Comparison of ENCODE assay signal across 28 mouse cellular contexts in the genomic region with DNA sequence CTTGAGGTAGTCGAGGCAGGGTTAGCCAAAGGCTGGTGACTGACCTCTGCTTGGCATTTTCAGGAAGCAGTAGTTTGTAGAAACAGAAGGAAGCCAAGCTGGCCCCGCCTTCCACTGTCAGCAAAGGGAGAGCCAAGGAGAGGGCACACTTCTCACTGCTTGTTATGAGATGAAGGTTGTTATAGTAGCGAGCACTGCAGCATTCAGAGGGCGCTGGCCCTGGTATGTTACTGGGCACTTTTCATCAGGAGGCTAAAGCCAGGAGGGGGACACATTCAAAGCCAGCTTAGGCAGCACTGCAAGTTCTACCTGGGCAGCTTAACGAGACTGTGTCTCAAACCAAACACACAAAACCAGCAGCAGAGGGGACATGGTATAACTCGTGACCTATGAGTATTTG. TPM values are rescaled to one million over a fixed set of nuclear protein-coding genes. Genes with fewer than 3 reads are reported as not detected.
"Had no signal": no experiment of that assay in that cellular context is flagged by ENCODE, and none has a peak within 500 bp of the region (broad histone marks: within the 10 kb centered on the region; RNA-seq: fewer than 3 reads in every experiment).

No protein-coding gene starts in this region.

- H3K27ac ChIP-seq: gastrocnemius, adult 2 months; heart, adult 2 months; heart, embryonic 13.5 days; heart, embryonic 15.5 days; hindbrain, embryonic 10.5 days; hindbrain, embryonic 12.5 days; hindbrain, embryonic 14.5 days; intestine, embryonic 15.5 days; kidney, postnatal 0 days; layer of hippocampus, adult 2 months; limb, embryonic 13.5 days; limb, embryonic 15.5 days; liver, embryonic 12.5 days; liver, embryonic 14.5 days had no signal

- DNase-seq: gastrocnemius, adult 2 months; gastrocnemius, postnatal 10 days; gastrocnemius, postnatal 25 days; heart, adult 2 months; heart, postnatal 14 days; heart, postnatal 4 days; kidney, adult 8-10 months; kidney, postnatal 25 days; kidney, postnatal 4 days; layer of hippocampus, postnatal 36 days; left cerebral cortex, postnatal 4 days had no signal

- H3K4me1 ChIP-seq: hindbrain, embryonic 12.5 days; limb, embryonic 13.5 days; limb, embryonic 15.5 days; liver, embryonic 12.5 days had no signal

- H3K9me3 ChIP-seq: heart, embryonic 13.5 days; heart, embryonic 15.5 days; hindbrain, embryonic 10.5 days; hindbrain, embryonic 12.5 days; intestine, embryonic 15.5 days; limb, embryonic 13.5 days; limb, embryonic 15.5 days; liver, embryonic 12.5 days had no signal

- ATAC-seq: hindbrain, embryonic 16.5 days; inflammation-experienced regulatory T-cells, adult 6 months; intestine, embryonic 15.5 days; liver, embryonic 12.5 days had no signal

- H3K27me3 ChIP-seq: heart, embryonic 15.5 days; hindbrain, embryonic 12.5 days; intestine, embryonic 15.5 days; limb, embryonic 13.5 days; limb, embryonic 15.5 days had no signal

- H3K4me3 ChIP-seq: gastrocnemius, adult 2 months; heart, adult 2 months; heart, embryonic 13.5 days; heart, embryonic 15.5 days; hindbrain, embryonic 10.5 days; hindbrain, embryonic 12.5 days; intestine, embryonic 15.5 days; layer of hippocampus, adult 2 months; limb, embryonic 13.5 days; limb, embryonic 15.5 days; liver, embryonic 12.5 days had no signal

- H3K36me3 ChIP-seq: heart, embryonic 13.5 days; heart, embryonic 15.5 days; hindbrain, embryonic 10.5 days; hindbrain, embryonic 12.5 days; intestine, embryonic 15.5 days; limb, embryonic 13.5 days; limb, embryonic 15.5 days; liver, embryonic 12.5 days had no signal

- H3K4me2 ChIP-seq: heart, embryonic 11.5 days; heart, embryonic 13.5 days; heart, embryonic 15.5 days; hindbrain, embryonic 12.5 days; hindbrain, embryonic 14.5 days; intestine, embryonic 15.5 days; limb, embryonic 13.5 days; limb, embryonic 15.5 days; liver, embryonic 12.5 days had no signal

- H3K9ac ChIP-seq: heart, embryonic 13.5 days; heart, embryonic 15.5 days; hindbrain, embryonic 12.5 days; hindbrain, embryonic 14.5 days; intestine, embryonic 15.5 days; limb, embryonic 13.5 days; limb, embryonic 15.5 days; liver, embryonic 12.5 days; liver, embryonic 14.5 days had no signal

RNA-seq across cellular contexts. Expression of a gene that starts 7.0 kb away (rescaled TPM):
- total RNA-seq: gastrocnemius, adult 2 months; gastrocnemius, postnatal 10 days; gastrocnemius, postnatal 25 days; gastrocnemius, postnatal 4 days; heart, adult 2 months; heart, postnatal 14 days; heart, postnatal 4 days; left cerebral cortex, postnatal 4 days had no signal
- polyA plus RNA-seq: heart, embryonic 11.5 days; heart, embryonic 15.5 days; hindbrain, embryonic 12.5 days; hindbrain, embryonic 14.5 days; limb, embryonic 11.5 days; limb, embryonic 15.5 days had no signal
